Mouse (Mus musculus) C2C12 (cell line): ENCODE data around the gene Hist1h2ag. TPM values are rescaled to one million over a fixed set of nuclear protein-coding genes. Genes with fewer than 3 reads are reported as not detected.

Source experiments
- H3K27me3 ChIP-seq: one replicate; pipeline ENCODE4 v1.6.1; 2011; ENCODE audit not compliant: control insufficient read depth, insufficient read depth, insufficient read length
- H3K36me3 ChIP-seq: one replicate; pipeline ENCODE4 v1.6.1; 2011; ENCODE audit not compliant: control insufficient read depth, insufficient read depth
- H3K4me3 ChIP-seq: one replicate; pipeline ENCODE4 v1.5.1; 2011; ENCODE audit warnings: mild to moderate bottlenecking, control low read depth; ENCODE audit not compliant: poor library complexity, insufficient read depth, severe bottlenecking
- H3K79me2 ChIP-seq: one replicate; pipeline ENCODE4 v1.6.1; 2011; ENCODE audit not compliant: control insufficient read depth, insufficient read depth
- H3K79me3 ChIP-seq: one replicate; pipeline ENCODE4 v1.6.1; 2011; ENCODE audit warnings: low read depth, control low read depth
- H3ac ChIP-seq: one replicate; pipeline ENCODE3; 2011; ENCODE audit warnings: low read depth; ENCODE audit not compliant: control insufficient read depth, insufficient read length
- CEBPB ChIP-seq: IDR thresholded peaks from one replicate; pipeline ENCODE4 v1.6.1; 2011; ENCODE audit warnings: low read depth, mild to moderate bottlenecking, control low read depth, moderate library complexity
- CTCF ChIP-seq: IDR thresholded peaks from one replicate; pipeline ENCODE4 v1.5.1; 2011; ENCODE audit not compliant: control insufficient read depth, insufficient read depth, insufficient read length
- FOSL1 ChIP-seq: IDR thresholded peaks from one replicate; pipeline ENCODE4 v1.8.0; 2011; ENCODE audit warnings: mild to moderate bottlenecking, low read length; ENCODE audit not compliant: poor library complexity, insufficient read depth, severe bottlenecking
- MAX ChIP-seq: IDR thresholded peaks from one replicate; pipeline ENCODE4 v1.6.1; 2011; ENCODE audit warnings: mild to moderate bottlenecking, control low read depth
- MYOD1 ChIP-seq: IDR thresholded peaks from one replicate; pipeline ENCODE4 v1.6.1; 2011; ENCODE audit warnings: low read depth; ENCODE audit not compliant: control insufficient read depth, insufficient read length
- MYOG ChIP-seq: IDR thresholded peaks from one replicate; pipeline ENCODE4 v1.6.1; 2011; ENCODE audit not compliant: control insufficient read depth, insufficient read length; ENCODE audit errors: extremely low read depth
- USF1 ChIP-seq: IDR thresholded peaks from one replicate; pipeline ENCODE4 v1.6.1; 2011; ENCODE audit warnings: low read depth, mild to moderate bottlenecking, control low read depth, moderate library complexity
- polyA plus RNA-seq: library from polyadenylated mRNA; unstranded; fragments of >200 nt; fragmentation: generic; extraction: Trizol; gene quantifications from one replicate; pipeline ENCODE4 v1.2.1, GENCODE M21; 2012; ENCODE audit warnings: missing spikeins

The Hist1h2ag gene
- polyA plus RNA-seq, 1 experiment, result 9.8 TPM

GRCm38 (mm10) chr13:22034443-22035266 lies 8.1 kb downstream of the Hist1h2ag start:
- peak overlapping the region; percentile 45 for H3K4me3 ChIP-seq
- no peaks in the 10 kb centered on the region for H3K27me3 ChIP-seq

DNA sequence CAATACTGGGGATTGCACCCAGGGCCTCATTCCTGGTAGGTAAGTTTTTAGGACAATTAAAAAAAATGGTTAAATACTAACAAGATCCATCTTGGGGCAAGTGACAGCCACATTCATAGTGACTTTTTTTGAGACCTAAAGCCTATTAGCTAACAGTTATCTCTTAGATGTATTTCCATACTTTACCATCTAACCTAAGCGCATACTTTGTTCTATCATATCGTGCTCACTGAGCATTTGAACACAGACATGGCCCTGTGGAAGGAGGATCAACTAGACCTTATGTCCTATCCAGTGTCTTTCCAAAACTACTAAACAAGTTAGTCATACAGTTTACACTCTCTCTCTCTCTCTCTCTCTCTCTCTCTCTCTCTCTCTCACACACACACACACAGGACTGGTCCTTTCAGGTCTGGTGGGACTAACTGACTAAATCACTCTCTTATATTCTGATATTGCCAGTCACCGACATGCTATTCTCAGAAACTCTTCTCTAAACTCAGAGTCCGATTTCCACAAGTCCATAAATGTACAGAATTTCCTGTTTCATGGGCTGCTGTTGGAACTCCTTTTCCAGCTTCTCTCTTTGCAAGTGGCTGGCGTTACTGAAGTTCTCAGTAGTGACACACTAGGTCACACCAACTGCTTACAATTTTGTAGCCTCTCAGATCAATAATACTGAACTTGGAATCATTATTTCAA lies 8.9 kb downstream of the Hist1h2ag start:
- H3K27me3 ChIP-seq, result no peaks in the 10 kb centered on the region
- no peak overlapping the region for H3K4me3 ChIP-seq
- TF ChIP-seq CEBPB, result no peak
- TF ChIP-seq FOSL1, result no peak
- TF ChIP-seq MYOD1, result no peak
- no peak for TF ChIP-seq MYOG
- TF ChIP-seq CTCF, result no peak
- no peak for TF ChIP-seq USF1
- TF ChIP-seq MAX, result no peak
- peak overlapping the region; percentile 42 for H3ac ChIP-seq
- no peaks in the 10 kb centered on the region for H3K79me3 ChIP-seq
- no peaks in the 10 kb centered on the region for H3K36me3 ChIP-seq
- no peaks in the 10 kb centered on the region for H3K79me2 ChIP-seq

More at GRCm38 (mm10) chr13:22034443-22035266, 8.1 kb downstream of the Hist1h2ag start:
- Histone ChIP-seq H3K79me3 (no peaks in the 10 kb centered on the region), H3K79me2 (no peaks in the 10 kb centered on the region), H3K36me3 (no peaks in the 10 kb centered on the region), H3ac (peak overlapping the region; percentile 56)
- peak; percentile 56 for TF ChIP-seq USF1
- no peak for TF ChIP-seq CTCF
- TF ChIP-seq MYOG, result no peak
- TF ChIP-seq MAX, result peak; percentile 30

- Histone ChIP-seq H3K36me3 (no peaks in the 10 kb centered on the region), H3ac (no peak overlapping the region), H3K79me3 (no peaks in the 10 kb centered on the region), H3K27me3 (no peaks in the 10 kb centered on the region), H3K79me2 (no peaks in the 10 kb centered on the region), H3K4me3 (no peak overlapping the region)
- TF ChIP-seq MYOD1 (no peak), USF1 (no peak), CTCF (no peak), MYOG (no peak), MAX (no peak), CEBPB (no peak), FOSL1 (no peak)
Measured at GRCm38 (mm10) chr13:22030493-22030892, 12.3 kb downstream of the Hist1h2ag start.

GRCm38 (mm10) chr13:22029928-22030327 lies 12.8 kb downstream of the Hist1h2ag start:
- Histone ChIP-seq H3K4me3 (no peak overlapping the region), H3K27me3 (no peaks in the 10 kb centered on the region), H3K36me3 (no peaks in the 10 kb centered on the region), H3K79me3 (no peaks in the 10 kb centered on the region), H3ac (no peak overlapping the region), H3K79me2 (no peaks in the 10 kb centered on the region)
- TF ChIP-seq CTCF (no peak), FOSL1 (no peak), MAX (no peak), USF1 (no peak), MYOG (no peak), MYOD1 (no peak), CEBPB (no peak)

DNA sequence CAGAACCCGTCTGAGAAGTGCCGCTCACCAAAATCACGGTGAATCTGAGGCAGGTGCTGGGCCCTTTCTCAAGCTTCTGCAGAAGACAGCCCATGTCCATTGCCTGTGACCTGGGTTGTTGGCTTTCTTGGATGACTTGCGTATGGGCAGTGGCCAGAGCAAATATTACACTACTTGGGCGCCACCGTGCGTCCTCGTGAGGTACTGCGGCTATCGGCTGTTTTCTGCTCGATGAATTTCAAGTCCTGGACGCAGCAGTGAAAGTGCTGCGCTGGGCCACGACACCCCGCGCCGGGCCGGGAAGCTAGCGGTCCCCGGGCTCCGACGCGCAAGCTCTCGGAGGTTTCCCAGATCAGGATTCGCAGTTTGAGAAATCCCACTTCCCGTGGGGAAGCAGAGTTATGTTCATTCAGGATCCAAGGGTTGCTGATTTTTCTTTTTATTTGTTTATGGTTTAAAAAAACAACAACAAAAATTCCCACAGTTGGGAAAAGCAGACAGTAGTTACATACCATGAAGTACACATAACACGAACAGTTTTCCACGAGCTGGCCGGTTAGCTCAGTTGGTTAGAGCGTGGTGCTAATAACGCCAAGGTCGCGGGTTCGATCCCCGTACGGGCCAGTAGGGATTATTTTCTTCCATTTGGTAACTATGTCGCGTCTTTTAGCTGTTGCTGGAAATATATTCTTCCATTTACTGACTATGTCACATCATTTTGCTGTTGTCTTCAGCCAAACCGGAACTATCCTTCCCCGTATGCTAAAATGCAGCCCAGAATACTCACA lies 13.9 kb downstream of the Hist1h2ag start:
- Histone ChIP-seq H3K79me3 (no peaks in the 10 kb centered on the region), H3ac (peak overlapping the region; percentile 72), H3K4me3 (peak overlapping the region; percentile 25), H3K79me2 (no peaks in the 10 kb centered on the region), H3K27me3 (no peaks in the 10 kb centered on the region), H3K36me3 (no peaks in the 10 kb centered on the region)
- TF ChIP-seq CTCF, result peak; percentile 93
- TF ChIP-seq MAX, result no peak
